Mouse (Mus musculus): ENCODE results near the gene Itgb2. TPM values are rescaled to one million over a fixed set of nuclear protein-coding genes. Genes with fewer than 3 reads are reported as not detected.

Gene Itgb2
- total RNA-seq, 1 experiment, result 0.54 TPM

DNA sequence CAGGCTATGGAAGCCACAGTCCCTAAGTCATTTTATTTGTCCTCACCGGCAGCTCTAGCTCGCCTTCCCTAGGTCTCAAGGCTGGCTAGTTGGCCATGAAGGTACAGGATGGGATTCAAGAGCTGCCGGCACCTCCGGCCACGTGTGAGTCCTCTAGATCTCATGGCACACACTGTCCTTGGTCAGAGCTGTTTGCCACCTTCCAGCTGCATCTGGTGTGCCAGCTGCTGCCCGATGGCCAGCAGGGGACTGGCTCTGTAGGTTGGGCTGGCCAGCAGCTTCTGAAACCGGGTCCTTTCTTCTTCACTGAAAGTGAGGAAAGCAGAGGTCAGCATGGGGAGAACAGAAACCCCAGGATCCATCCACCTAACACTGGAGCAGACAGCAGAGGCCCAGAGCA lies 41.9 kb upstream of the Itgb2 start:
- Histone ChIP-seq H3K27ac (ENCODE audit: insufficient read depth, low read depth, low read length, poor library complexity, severe bottlenecking) (no peak overlapping the region), H3K36me3 (ENCODE audit: control insufficient read depth, insufficient read depth, low read length, poor library complexity, severe bottlenecking) (peaks cover 32% of the 10 kb centered on the region), H3K4me3 (ENCODE audit: insufficient read depth in 1 of 2, low read depth in 1 of 2, low read length in 2 of 2, poor library complexity in 1 of 2, severe bottlenecking in 1 of 2) (no peak overlapping the region), H3K4me1 (ENCODE audit: control insufficient read depth in 2 of 2, insufficient read depth in 2 of 2, low read length in 2 of 2, poor library complexity in 1 of 2) (no peaks in the 10 kb centered on the region), H3K9me3 (ENCODE audit: control insufficient read depth, insufficient read depth, low read depth, low read length) (no peaks in the 10 kb centered on the region), H3K9ac (ENCODE audit: insufficient read depth, low read depth, low read length, poor library complexity, severe bottlenecking) (no peak overlapping the region)
- no peak for DNase-seq (ENCODE audit: low read depth, low spot score)
- in situ Hi-C loops (cut with MboI; ENCODE audit: low sequenced_read_pairs in 2 of 2, unreplicated experiment in 2 of 2), result no loop called here
- no peak for TF ChIP-seq ZC3H11A (IDR thresholded peaks at IDR 0.05; ENCODE audit: borderline replicate concordance, low read depth, low read length)
- no peak for TF ChIP-seq MAFK (IDR thresholded peaks at IDR 0.05; ENCODE audit: insufficient read depth, low read depth, low read length)
- no peak for TF ChIP-seq ZNF384 (IDR thresholded peaks at IDR 0.05; ENCODE audit: low read depth, low read length)
- TF ChIP-seq CHD2 (IDR thresholded peaks at IDR 0.05; ENCODE audit: low read depth, low read length), result no peak
- TF ChIP-seq HCFC1 (IDR thresholded peaks at IDR 0.05; ENCODE audit: borderline replicate concordance, insufficient read depth, low read length), result no peak

DNA sequence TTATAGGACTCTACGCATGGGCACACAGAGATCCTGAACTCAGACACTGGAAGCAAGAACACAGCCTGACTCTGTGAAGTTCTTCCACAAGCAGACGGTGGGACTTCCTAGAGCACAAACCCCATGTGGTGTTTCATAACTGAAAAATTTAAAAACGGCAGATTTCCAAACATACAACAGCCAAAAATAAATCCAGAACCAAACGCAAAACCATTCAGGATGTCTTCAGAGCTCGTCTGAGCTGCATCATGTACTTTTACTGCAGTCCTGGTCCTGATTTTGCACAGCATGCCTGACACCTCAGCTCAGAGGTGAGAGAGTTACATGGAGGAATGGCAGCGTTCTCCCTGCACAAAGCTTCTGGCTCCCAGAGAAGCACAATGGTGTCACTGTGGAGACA lies 38.5 kb upstream of the Itgb2 start:
- no peak for DNase-seq (ENCODE audit: low read depth, low spot score)
- H3K27ac ChIP-seq (ENCODE audit: insufficient read depth, low read depth, low read length, poor library complexity, severe bottlenecking), result no peak overlapping the region
- no peaks in the 10 kb centered on the region for H3K9me3 ChIP-seq (ENCODE audit: control insufficient read depth, insufficient read depth, low read depth, low read length)
- no peak overlapping the region for H3K9ac ChIP-seq (ENCODE audit: insufficient read depth, low read depth, low read length, poor library complexity, severe bottlenecking)
- in situ Hi-C loops (cut with MboI; ENCODE audit: low sequenced_read_pairs in 2 of 2, unreplicated experiment in 2 of 2), result no loop called here
- no peaks in the 10 kb centered on the region; a peak in 1 of 4 replicates for H3K4me1 ChIP-seq (ENCODE audit: control insufficient read depth in 2 of 2, insufficient read depth in 2 of 2, low read length in 2 of 2, poor library complexity in 1 of 2)
- TF ChIP-seq CHD2 (IDR thresholded peaks at IDR 0.05; ENCODE audit: low read depth, low read length) (no peak), MAFK (IDR thresholded peaks at IDR 0.05; ENCODE audit: insufficient read depth, low read depth, low read length) (no peak), ZC3H11A (IDR thresholded peaks at IDR 0.05; ENCODE audit: borderline replicate concordance, low read depth, low read length) (no peak), ZNF384 (IDR thresholded peaks at IDR 0.05; ENCODE audit: low read depth, low read length) (no peak), HCFC1 (IDR thresholded peaks at IDR 0.05; ENCODE audit: borderline replicate concordance, insufficient read depth, low read length) (no peak)
- peaks cover 33% of the 10 kb centered on the region for H3K36me3 ChIP-seq (ENCODE audit: control insufficient read depth, insufficient read depth, low read length, poor library complexity, severe bottlenecking)
- no peak overlapping the region for H3K4me3 ChIP-seq (ENCODE audit: insufficient read depth in 1 of 2, low read depth in 1 of 2, low read length in 2 of 2, poor library complexity in 1 of 2, severe bottlenecking in 1 of 2)

DNA sequence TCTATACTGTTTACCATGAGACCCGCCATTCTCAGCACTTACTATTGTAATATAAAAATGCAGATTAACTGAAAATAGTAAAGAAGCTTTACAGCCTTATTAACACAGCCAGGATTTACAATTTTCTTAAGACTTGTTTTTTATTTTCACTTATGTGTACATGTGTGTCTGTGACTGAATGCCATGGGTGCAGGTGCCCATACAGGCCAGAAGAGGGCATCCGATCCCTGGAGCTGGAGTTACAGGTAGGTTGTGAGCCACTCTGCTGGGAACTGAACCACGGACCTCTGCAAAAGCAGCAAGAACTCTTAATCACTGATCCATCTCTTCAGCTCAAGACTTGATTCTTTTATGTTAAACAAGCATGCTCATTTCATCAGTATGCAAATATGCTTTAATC lies 37.2 kb upstream of the Itgb2 start:
- Histone ChIP-seq H3K9ac (ENCODE audit: insufficient read depth, low read depth, low read length, poor library complexity, severe bottlenecking) (no peak overlapping the region), H3K9me3 (ENCODE audit: control insufficient read depth, insufficient read depth, low read depth, low read length) (no peaks in the 10 kb centered on the region), H3K27ac (ENCODE audit: insufficient read depth, low read depth, low read length, poor library complexity, severe bottlenecking) (no peak overlapping the region), H3K4me3 (ENCODE audit: insufficient read depth in 1 of 2, low read depth in 1 of 2, low read length in 2 of 2, poor library complexity in 1 of 2, severe bottlenecking in 1 of 2) (no peak overlapping the region), H3K36me3 (ENCODE audit: control insufficient read depth, insufficient read depth, low read length, poor library complexity, severe bottlenecking) (peaks cover 29% of the 10 kb centered on the region), H3K4me1 (ENCODE audit: control insufficient read depth in 2 of 2, insufficient read depth in 2 of 2, low read length in 2 of 2, poor library complexity in 1 of 2) (no peaks in the 10 kb centered on the region; a peak in 1 of 4 replicates)
- DNase-seq (ENCODE audit: low read depth, low spot score), result no peak
- in situ Hi-C loops (cut with MboI; ENCODE audit: low sequenced_read_pairs in 2 of 2, unreplicated experiment in 2 of 2), result no loop called here
- TF ChIP-seq HCFC1 (IDR thresholded peaks at IDR 0.05; ENCODE audit: borderline replicate concordance, insufficient read depth, low read length) (no peak), MAFK (IDR thresholded peaks at IDR 0.05; ENCODE audit: insufficient read depth, low read depth, low read length) (no peak), ZNF384 (IDR thresholded peaks at IDR 0.05; ENCODE audit: low read depth, low read length) (no peak), ZC3H11A (IDR thresholded peaks at IDR 0.05; ENCODE audit: borderline replicate concordance, low read depth, low read length) (no peak), CHD2 (IDR thresholded peaks at IDR 0.05; ENCODE audit: low read depth, low read length) (no peak)

DNA sequence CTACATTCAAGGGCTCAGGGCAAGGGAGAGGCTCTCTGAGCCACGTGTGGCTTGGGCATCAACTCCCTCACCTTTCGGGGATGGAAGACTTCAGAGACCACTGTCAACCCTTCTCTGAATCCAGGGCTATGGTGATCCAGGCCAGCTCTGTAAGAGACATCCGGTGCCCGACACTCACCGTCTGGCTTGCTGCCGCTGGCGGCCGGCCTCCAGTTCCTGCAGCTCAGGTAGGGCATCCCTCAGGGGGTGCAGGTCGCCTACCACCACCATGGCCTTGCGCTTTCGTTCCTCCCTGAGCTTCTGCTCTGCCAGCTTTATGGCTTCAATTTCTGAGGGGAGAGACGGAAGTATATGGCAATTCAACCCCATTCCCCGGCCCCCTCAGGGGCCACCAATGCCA lies 32.9 kb upstream of the Itgb2 start:
- Histone ChIP-seq H3K4me3 (ENCODE audit: insufficient read depth in 1 of 2, low read depth in 1 of 2, low read length in 2 of 2, poor library complexity in 1 of 2, severe bottlenecking in 1 of 2) (no peak overlapping the region), H3K4me1 (ENCODE audit: control insufficient read depth in 2 of 2, insufficient read depth in 2 of 2, low read length in 2 of 2, poor library complexity in 1 of 2) (no peaks in the 10 kb centered on the region; a peak in 1 of 4 replicates), H3K27ac (ENCODE audit: insufficient read depth, low read depth, low read length, poor library complexity, severe bottlenecking) (no peak overlapping the region), H3K36me3 (ENCODE audit: control insufficient read depth, insufficient read depth, low read length, poor library complexity, severe bottlenecking) (peaks cover 18% of the 10 kb centered on the region; the same call in 1 of the 2 replicates), H3K9ac (ENCODE audit: insufficient read depth, low read depth, low read length, poor library complexity, severe bottlenecking) (0 out of 2 replicates have a peak overlapping the region, but pooled peaks have one; percentile 1), H3K9me3 (ENCODE audit: control insufficient read depth, insufficient read depth, low read depth, low read length) (no peaks in the 10 kb centered on the region)
- no peak for DNase-seq (ENCODE audit: low read depth, low spot score)
- in situ Hi-C loops (cut with MboI; ENCODE audit: low sequenced_read_pairs in 2 of 2, unreplicated experiment in 2 of 2), result no loop called here
- no peak for TF ChIP-seq ZC3H11A (IDR thresholded peaks at IDR 0.05; ENCODE audit: borderline replicate concordance, low read depth, low read length)
- TF ChIP-seq ZNF384 (IDR thresholded peaks at IDR 0.05; ENCODE audit: low read depth, low read length), result no peak
- no peak for TF ChIP-seq MAFK (IDR thresholded peaks at IDR 0.05; ENCODE audit: insufficient read depth, low read depth, low read length)
- TF ChIP-seq CHD2 (IDR thresholded peaks at IDR 0.05; ENCODE audit: low read depth, low read length), result no peak
- TF ChIP-seq HCFC1 (IDR thresholded peaks at IDR 0.05; ENCODE audit: borderline replicate concordance, insufficient read depth, low read length), result no peak

DNA sequence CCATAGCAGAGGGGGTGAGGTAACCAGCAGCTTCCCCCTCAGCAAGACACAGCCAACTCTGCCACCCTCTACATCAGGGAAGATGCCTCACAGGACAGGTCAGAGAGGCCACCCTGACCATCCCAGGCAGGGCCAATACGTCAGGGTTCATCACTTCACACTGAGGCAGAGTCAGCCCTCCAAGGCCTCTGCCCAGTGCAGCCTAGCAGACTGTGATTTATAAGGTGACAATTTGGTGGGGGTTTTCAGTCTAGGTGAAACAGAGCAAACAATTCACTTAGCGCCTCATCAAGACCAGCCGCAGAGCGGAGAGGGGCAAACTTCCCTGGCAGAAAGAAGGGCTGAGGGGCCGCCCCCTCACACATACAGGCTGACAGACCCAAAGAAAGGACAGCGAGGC lies 31.8 kb upstream of the Itgb2 start:
- no peak overlapping the region for H3K27ac ChIP-seq (ENCODE audit: insufficient read depth, low read depth, low read length, poor library complexity, severe bottlenecking)
- peaks cover 20% of the 10 kb centered on the region for H3K36me3 ChIP-seq (ENCODE audit: control insufficient read depth, insufficient read depth, low read length, poor library complexity, severe bottlenecking)
- in situ Hi-C loops (cut with MboI; ENCODE audit: low sequenced_read_pairs in 2 of 2, unreplicated experiment in 2 of 2), result no loop called here
- H3K9ac ChIP-seq (ENCODE audit: insufficient read depth, low read depth, low read length, poor library complexity, severe bottlenecking), result no peak overlapping the region
- TF ChIP-seq MAFK (IDR thresholded peaks at IDR 0.05; ENCODE audit: insufficient read depth, low read depth, low read length) (no peak), ZC3H11A (IDR thresholded peaks at IDR 0.05; ENCODE audit: borderline replicate concordance, low read depth, low read length) (no peak), ZNF384 (IDR thresholded peaks at IDR 0.05; ENCODE audit: low read depth, low read length) (no peak), HCFC1 (IDR thresholded peaks at IDR 0.05; ENCODE audit: borderline replicate concordance, insufficient read depth, low read length) (no peak), CHD2 (IDR thresholded peaks at IDR 0.05; ENCODE audit: low read depth, low read length) (no peak)
- H3K9me3 ChIP-seq (ENCODE audit: control insufficient read depth, insufficient read depth, low read depth, low read length), result no peaks in the 10 kb centered on the region
- H3K4me3 ChIP-seq (ENCODE audit: insufficient read depth in 1 of 2, low read depth in 1 of 2, low read length in 2 of 2, poor library complexity in 1 of 2, severe bottlenecking in 1 of 2), result no peak overlapping the region
- DNase-seq (ENCODE audit: low read depth, low spot score), result no peak
- no peaks in the 10 kb centered on the region; a peak in 1 of 4 replicates for H3K4me1 ChIP-seq (ENCODE audit: control insufficient read depth in 2 of 2, insufficient read depth in 2 of 2, low read length in 2 of 2, poor library complexity in 1 of 2)
